Mouse (Mus musculus): ENCODE results near the gene Rpl24. TPM values are rescaled to one million over a fixed set of nuclear protein-coding genes. Genes with fewer than 3 reads are reported as not detected.
"Not testable (repeated sequence)": the region's sequence is repeated elsewhere in the genome, so short reads cannot be mapped to it uniquely, and the experiment has no call there.

The Rpl24 gene
- polyA plus RNA-seq (2016; fragmentation: Nextera tagmentation; extraction: Ambion mirVana), result 571 and 684 TPM in 2 replicates

DNA sequence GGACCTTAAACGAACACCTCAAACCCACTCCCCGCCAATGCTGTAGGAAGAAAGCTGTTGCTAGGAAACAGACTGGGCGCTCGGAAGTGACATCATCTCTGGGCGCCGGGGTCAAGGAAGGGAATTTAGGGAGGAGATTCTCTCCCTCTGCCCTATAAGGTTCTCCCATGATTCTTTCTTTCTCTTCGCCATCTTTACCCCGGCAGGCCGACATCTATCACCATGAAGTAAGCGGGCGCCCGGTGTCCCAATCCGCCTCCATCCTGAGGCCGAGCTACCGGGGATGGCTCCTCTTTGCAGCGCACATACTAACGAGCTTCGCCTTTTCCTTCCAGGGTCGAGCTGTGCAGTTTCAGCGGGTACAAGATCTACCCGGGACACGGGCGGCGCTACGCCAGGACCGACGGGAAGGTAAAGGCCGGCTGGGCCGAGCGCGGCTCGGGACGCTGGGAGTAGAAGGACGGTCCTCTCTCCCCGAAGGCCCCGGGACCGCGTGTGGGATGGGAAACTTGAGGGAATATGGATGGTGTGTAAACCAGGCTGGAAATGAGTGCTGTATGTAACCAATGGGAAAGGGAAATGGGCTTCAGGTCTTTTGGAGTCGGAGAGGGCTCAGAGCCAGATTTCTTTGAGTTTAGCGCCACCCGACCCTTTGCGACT, at the start of gene Rpl24:
Rpl24 (plus strand) TSS at position 64 of the 660 bp plus-strand sequence.
- Histone ChIP-seq H3K4me1 (no peaks in the 10 kb centered on the region), H3K27ac (peak within 1 kb of the TSS; percentile 93), H3K27me3 (ENCODE audit: insufficient read depth, poor library complexity, severe bottlenecking) (no peaks in the 10 kb centered on the region), H3K4me3 (peak within 1 kb of the TSS; percentile 75), H3K36me3 (peaks cover 32% of the 10 kb centered on the region), H3K9me3 (no peaks in the 10 kb centered on the region)
- WGBS, result under 1% methylated on average over 42 of the region's 42 CpGs
- DNase-seq (ENCODE audit: low spot score), result peak; percentile 97

DNA sequence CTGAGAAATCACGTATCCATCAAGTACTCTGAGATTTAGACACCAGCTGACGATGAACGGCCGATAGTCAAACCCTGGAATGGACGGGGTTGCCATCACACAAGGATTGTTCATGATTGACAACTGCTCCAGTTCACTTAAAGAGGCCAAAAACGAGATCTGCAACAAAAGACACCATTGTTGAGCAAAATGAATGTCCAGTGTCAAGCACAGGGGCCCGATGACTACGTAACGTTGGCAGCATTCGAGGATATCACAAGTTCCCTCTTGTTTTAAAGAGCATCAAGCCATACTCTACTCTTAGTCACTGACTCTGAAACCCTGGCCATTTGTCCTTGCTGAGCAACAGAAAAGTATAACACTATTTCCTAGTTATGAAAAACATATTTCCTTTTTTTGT, 44.0 kb upstream of the Rpl24 start:
- Histone ChIP-seq H3K27me3 (ENCODE audit: insufficient read depth, poor library complexity, severe bottlenecking) (no peaks in the 10 kb centered on the region), H3K9me3 (no peaks in the 10 kb centered on the region), H3K27ac (no peak overlapping the region), H3K4me3 (no peak overlapping the region), H3K36me3 (peaks cover 80% of the 10 kb centered on the region), H3K4me1 (no peaks in the 10 kb centered on the region)
- no peak for DNase-seq (ENCODE audit: low spot score)
- WGBS, result 88% methylated on average over 10 of the region's 10 CpGs

DNA sequence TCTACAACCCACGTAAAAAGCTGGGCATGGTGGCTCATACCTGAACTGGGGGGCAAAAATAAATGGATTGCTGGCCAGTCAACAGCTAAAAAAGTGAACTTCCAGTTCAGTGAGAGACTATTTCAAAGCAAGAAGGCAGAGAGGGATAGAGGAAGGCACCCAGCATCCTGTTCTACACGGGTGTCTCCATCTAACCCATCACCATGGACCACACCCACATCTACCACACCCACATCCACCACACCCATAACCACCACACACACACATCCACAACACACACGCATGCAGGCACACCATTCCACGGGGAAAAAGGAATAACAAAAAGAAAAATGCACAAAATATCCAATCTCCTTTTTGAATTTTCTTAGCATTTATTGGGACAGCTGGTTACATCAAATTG, 42.1 kb upstream of the Rpl24 start:
- Histone ChIP-seq H3K4me3 (no peak overlapping the region), H3K9me3 (no peaks in the 10 kb centered on the region), H3K4me1 (no peaks in the 10 kb centered on the region), H3K27ac (no peak overlapping the region), H3K36me3 (peaks cover 77% of the 10 kb centered on the region), H3K27me3 (ENCODE audit: insufficient read depth, poor library complexity, severe bottlenecking) (no peaks in the 10 kb centered on the region)
- DNase-seq (ENCODE audit: low spot score), result no peak
- WGBS, result 90% methylated on average over 4 of the region's 4 CpGs

DNA sequence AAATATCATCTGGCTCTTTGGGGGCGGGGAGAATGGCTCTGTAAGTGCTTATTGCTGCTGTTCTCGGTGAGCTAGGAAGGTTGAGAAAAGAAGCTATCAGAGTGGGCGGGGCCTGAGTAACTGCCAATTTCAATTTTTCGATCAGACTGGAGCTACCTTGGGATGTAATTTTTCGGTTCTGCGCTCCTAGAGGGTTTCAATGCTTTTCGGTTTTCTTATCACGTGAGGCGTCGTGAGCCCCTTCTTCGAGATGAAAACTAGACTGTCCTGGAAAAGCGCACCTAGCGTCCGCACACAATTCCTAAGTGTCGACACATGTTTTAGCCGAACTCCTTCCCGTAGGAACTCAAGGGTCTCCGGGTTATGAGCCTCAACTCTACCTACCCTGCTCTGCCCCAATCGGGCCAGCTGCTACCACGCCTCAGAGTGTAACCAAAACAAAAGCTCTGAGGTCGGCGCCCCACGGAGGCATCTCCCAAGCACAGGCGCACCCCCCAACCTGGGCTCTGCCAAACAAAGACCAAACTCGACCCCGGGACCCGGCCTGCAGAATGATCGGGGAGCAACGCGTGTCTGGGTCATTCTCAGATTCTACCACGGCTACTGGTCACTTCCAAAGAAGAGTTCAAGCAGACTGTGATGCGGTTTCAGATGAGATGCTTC, 32.3 kb upstream of the Rpl24 start:
- H3K4me1 ChIP-seq, result 0 out of 2 replicates have a peak, but pooled peaks cover 3% of the 10 kb centered on the region
- peak overlapping the region; percentile 90 for H3K27ac ChIP-seq
- WGBS, result under 1% methylated on average over 32 of the region's 32 CpGs
- H3K4me3 ChIP-seq, result peak overlapping the region; percentile 83
- H3K36me3 ChIP-seq, result peaks cover 12% of the 10 kb centered on the region; the same call in 1 of the 2 replicates
- H3K27me3 ChIP-seq (ENCODE audit: insufficient read depth, poor library complexity, severe bottlenecking), result no peaks in the 10 kb centered on the region
- H3K9me3 ChIP-seq, result no peaks in the 10 kb centered on the region
- no peak for DNase-seq (ENCODE audit: low spot score)

DNA sequence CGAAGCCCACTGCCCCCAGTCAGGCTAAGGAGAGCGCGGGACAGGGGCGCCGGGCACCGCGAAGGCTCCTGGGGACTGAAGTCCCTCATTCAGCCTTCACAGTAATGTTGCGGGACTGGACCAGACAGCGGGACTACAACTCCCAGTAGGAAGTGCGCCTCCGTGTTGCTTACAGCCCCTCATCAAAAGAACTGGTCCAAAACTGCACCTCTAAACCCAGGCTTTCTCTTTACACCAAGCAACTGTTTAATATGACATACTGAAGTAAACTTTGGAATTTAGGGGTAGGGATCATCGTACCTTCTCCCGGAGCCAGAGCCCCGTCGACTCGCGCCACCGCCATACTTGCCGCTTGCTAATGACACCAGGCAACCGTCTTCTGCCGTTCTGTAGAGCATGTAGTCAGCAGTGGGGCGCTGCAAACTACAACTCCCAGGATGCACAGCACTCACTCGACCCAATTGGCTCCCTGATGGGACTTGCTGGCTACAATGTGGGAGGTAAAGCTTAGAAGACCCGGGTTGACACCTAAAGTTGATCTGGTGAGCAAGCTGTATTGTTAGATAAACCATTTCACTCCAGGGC, 31.5 kb upstream of the Rpl24 start, which contains the start of gene Cep97:
Cep97 (minus strand) TSS at position 403 of the 585 bp plus-strand sequence.
- DNase-seq (ENCODE audit: low spot score), result peak; percentile 98
- WGBS, result under 1% methylated on average over 24 of the region's 24 CpGs

DNA sequence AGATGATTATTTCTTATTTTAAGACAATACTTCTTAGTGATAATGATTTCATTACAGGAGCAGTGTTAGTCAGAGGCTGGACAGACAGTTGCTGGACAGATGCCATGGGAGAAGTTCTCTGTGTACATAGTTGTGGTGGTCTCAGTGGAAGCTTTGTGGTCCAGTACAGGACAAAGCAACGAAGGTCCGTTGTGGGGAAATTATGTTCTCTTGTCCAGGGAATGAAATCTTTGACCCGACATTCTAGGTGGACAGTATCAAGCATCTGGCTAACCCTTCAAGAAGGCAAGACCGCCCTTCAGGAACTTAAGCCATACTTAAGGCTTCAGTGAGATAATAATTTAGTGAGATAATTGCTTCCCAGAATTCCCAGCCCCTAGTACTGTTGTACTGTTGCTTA, 27.3 kb upstream of the Rpl24 start:
- H3K4me1 ChIP-seq, result no peaks in the 10 kb centered on the region
- H3K36me3 ChIP-seq, result no peaks in the 10 kb centered on the region
- H3K4me3 ChIP-seq, result no peak overlapping the region
- H3K9me3 ChIP-seq, result no peaks in the 10 kb centered on the region
- H3K27me3 ChIP-seq (ENCODE audit: insufficient read depth, poor library complexity, severe bottlenecking), result no peaks in the 10 kb centered on the region
- DNase-seq (ENCODE audit: low spot score), result no peak
- 84% methylated on average over 4 of the region's 4 CpGs for WGBS
- no peak overlapping the region for H3K27ac ChIP-seq

More for the DNA sequence above, 31.5 kb upstream of the Rpl24 start, which contains the start of gene Cep97:
- Histone ChIP-seq H3K4me1 (0 out of 2 replicates have a peak, but pooled peaks cover 3% of the 10 kb centered on the region), H3K27me3 (ENCODE audit: insufficient read depth, poor library complexity, severe bottlenecking) (no peaks in the 10 kb centered on the region), H3K27ac (peak within 1 kb of the TSS; percentile 90), H3K4me3 (peak within 1 kb of the TSS; percentile 83), H3K9me3 (no peaks in the 10 kb centered on the region), H3K36me3 (0 out of 2 replicates have a peak, but pooled peaks cover 5% of the 10 kb centered on the region)

DNA sequence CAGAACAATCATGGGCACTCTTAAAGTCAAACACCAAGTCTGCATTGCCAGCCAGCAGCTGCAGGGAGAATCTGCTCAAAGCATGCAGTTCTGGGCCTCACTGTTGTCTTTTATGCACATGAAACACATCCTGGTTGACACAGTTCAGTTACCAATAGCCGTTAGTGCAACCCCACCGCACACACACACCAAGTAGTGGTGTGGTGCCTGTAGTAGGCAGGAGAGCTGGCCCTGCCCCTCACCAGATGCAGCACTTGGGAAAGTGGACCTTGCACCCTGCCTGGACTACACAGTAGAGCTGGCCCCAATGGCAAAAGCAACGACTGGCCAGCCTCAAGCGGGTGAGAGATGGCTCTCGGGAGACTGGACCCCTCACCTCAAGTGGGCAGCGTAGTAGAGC, 26.4 kb upstream of the Rpl24 start:
- H3K36me3 ChIP-seq, result no peaks in the 10 kb centered on the region
- WGBS, result 86% methylated on average over 6 of the region's 6 CpGs
- no peak overlapping the region for H3K27ac ChIP-seq
- no peaks in the 10 kb centered on the region for H3K9me3 ChIP-seq
- no peaks in the 10 kb centered on the region for H3K27me3 ChIP-seq (ENCODE audit: insufficient read depth, poor library complexity, severe bottlenecking)
- H3K4me3 ChIP-seq, result no peak overlapping the region
- H3K4me1 ChIP-seq, result no peaks in the 10 kb centered on the region
- DNase-seq (ENCODE audit: low spot score), result no peak

DNA sequence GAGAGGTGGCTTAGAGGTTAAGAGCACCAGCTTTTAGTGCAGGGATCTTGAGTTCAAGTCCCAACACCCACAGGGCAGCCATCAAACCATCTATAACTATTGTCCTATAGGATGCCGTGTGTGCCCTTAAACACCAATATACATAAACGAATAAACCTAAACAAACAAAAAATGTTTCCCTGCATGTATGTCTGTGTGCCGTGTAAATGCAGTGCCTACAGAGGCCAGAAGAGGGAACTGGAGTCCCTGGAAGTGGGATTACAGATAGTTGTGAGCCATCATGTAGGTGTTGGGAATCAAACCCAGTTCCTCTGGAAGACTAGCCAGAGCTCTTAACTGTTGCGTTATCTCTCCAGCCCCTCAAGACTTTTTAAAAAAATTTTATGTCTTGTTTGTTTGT, 25.3 kb upstream of the Rpl24 start:
- Histone ChIP-seq H3K4me3 (no peak overlapping the region), H3K36me3 (no peaks in the 10 kb centered on the region), H3K27me3 (ENCODE audit: insufficient read depth, poor library complexity, severe bottlenecking) (no peaks in the 10 kb centered on the region), H3K9me3 (no peaks in the 10 kb centered on the region), H3K27ac (no peak overlapping the region), H3K4me1 (no peaks in the 10 kb centered on the region)
- DNase-seq (ENCODE audit: low spot score), result no peak
- 86% methylated on average over 4 of the region's 4 CpGs for WGBS

DNA sequence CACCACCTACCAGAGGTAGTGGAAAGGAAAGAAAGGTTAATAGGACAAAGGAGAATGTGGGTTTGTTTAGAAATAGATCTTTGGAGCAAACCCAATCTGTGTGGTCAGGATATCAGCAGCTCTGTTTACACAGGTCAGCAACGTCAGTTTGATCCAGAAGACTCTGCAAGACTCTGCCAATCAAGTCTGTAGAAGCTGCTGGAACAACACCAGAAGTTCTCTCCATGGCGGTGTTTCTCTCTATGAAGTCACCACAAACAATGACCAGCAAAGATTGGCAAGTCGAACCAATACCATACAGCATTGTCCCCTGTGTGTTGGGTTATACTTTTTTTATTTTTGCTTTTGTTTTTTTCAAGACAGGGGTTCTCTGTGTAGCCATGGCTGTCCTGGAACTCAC, 18.8 kb upstream of the Rpl24 start:
- Histone ChIP-seq H3K36me3 (no peaks in the 10 kb centered on the region), H3K4me3 (no peak overlapping the region), H3K27ac (no peak overlapping the region), H3K27me3 (ENCODE audit: insufficient read depth, poor library complexity, severe bottlenecking) (no peaks in the 10 kb centered on the region), H3K4me1 (no peaks in the 10 kb centered on the region), H3K9me3 (no peaks in the 10 kb centered on the region)
- DNase-seq (ENCODE audit: low spot score), result no peak
- WGBS, result 59% methylated on average over 3 of the region's 3 CpGs

DNA sequence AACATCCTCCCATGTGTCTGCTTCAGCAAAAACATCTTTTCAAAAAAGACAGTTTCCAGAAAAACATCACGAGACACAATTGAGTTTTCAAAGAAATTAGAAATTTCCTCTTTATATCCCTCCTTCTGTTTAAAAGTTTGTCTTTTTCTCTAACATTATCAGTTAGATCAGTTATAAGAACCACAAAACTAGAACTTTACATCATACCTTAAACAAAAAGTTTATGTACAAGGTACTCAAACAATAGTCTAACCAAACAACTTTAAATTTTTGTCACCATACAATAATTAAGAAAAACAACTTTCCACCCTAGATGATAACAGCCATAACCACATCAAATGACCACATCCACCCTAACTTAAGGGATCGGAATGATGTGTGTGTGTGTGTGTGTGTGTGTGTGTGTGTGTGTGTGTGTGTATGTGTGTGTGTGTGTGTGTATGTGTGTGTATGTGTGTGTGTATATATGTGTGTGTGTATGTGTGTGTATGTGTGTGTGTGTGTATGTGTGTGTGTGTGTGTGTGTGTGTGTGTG, 18.1 kb upstream of the Rpl24 start:
- DNase-seq (ENCODE audit: low spot score); H3K9me3 ChIP-seq; H3K4me1 ChIP-seq; H3K27ac ChIP-seq; H3K4me3 ChIP-seq; H3K36me3 ChIP-seq; H3K27me3 ChIP-seq (ENCODE audit: insufficient read depth, poor library complexity, severe bottlenecking): not testable (repeated sequence)
- 88% methylated on average over 2 of the region's 2 CpGs for WGBS

DNA sequence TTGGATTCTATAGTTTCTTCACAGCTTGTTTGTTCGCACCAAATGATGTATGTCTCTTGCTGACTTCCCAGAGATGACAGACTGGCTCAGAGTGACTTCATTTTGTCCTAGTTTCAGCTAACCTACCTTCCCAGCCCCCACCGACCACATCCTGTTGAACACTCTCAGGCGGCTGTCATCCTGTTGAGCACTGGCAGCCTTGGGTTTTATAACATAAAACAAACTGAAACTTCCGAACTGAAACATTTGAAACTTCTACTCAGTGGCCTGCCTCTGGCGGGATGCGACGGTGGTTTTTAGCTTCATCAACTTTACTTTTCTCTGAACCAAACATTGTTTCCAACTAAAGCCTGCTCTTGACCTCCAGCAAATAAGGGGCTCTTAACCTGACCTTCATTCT, 17.1 kb upstream of the Rpl24 start:
- no peaks in the 10 kb centered on the region for H3K27me3 ChIP-seq (ENCODE audit: insufficient read depth, poor library complexity, severe bottlenecking)
- no peak for DNase-seq (ENCODE audit: low spot score)
- no peaks in the 10 kb centered on the region for H3K9me3 ChIP-seq
- H3K4me1 ChIP-seq, result no peaks in the 10 kb centered on the region
- H3K27ac ChIP-seq, result no peak overlapping the region
- no peaks in the 10 kb centered on the region for H3K36me3 ChIP-seq
- H3K4me3 ChIP-seq, result no peak overlapping the region
- 64% methylated on average over 7 of the region's 7 CpGs for WGBS

DNA sequence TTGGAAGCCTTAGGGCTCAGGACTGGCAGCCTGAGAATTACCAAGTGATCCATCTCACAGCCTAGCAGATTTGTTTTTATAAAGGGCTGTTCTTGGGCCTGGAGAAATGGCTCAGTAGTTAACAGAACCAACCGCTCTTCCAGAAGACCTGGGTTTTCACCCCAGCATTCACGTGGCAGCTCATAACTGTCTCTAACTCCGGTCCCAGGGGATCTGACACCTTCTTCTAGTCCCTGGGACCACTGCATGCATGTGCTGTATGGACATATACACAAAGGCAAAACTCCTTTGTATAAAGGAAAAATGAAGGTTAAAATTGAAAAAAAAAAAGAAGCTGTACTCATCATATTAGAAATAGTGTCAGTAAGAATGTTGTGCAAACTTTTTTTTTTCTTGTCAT, 15.6 kb upstream of the Rpl24 start:
- Histone ChIP-seq H3K27me3 (ENCODE audit: insufficient read depth, poor library complexity, severe bottlenecking) (no peaks in the 10 kb centered on the region), H3K9me3 (no peaks in the 10 kb centered on the region), H3K36me3 (no peaks in the 10 kb centered on the region), H3K4me1 (no peaks in the 10 kb centered on the region), H3K27ac (no peak overlapping the region), H3K4me3 (no peak overlapping the region)
- DNase-seq (ENCODE audit: low spot score), result no peak
- 69% methylated on average over 3 of the region's 3 CpGs for WGBS
